Mouse (Mus musculus) neutrophil, adult 5-6 weeks (primary cell): ENCODE data around the gene Plce1. TPM values are rescaled to one million over a fixed set of nuclear protein-coding genes. Genes with fewer than 3 reads are reported as not detected.

Source experiments
- ATAC-seq: fragments of 151-379, 151-347 bp; 2 replicates; pipeline ENCODE4 v1.8.0; 2017; ENCODE audit warnings: mild to moderate bottlenecking, moderate TSS enrichment; ENCODE audit not compliant: insufficient number of reproducible peaks, poor library complexity, low FRiP score, severe bottlenecking; ENCODE audit errors: extremely low read depth
- total RNA-seq: library from RNA; stranded (forward); fragments of 200-1000 nt; gene quantifications from 2 replicates; pipeline ENCODE4 v1.2.3, GENCODE M21; 2017

Gene Plce1
- total RNA-seq, 1 experiment from 2014 or later: not detected

DNA sequence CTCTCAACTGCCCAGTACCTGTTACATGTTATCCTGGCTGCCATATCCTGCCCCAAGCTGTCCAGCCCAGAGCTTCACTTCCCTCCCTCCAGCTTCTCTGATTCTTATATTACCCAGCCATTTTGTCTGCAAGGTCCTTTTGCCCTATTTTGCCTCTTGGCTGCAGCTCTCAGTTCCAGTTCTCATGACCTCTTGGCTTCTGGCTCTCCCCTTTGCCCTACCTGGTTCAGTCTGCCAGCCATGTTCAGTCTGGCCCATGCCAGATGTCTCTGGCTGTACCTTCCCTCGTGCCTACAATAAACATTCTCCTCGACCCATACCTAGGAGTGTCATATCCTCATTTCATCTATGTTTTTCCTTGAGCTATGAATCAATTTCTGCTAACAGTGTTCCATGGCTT, 285.4 kb downstream of the Plce1 start:
- no peak for ATAC-seq

DNA sequence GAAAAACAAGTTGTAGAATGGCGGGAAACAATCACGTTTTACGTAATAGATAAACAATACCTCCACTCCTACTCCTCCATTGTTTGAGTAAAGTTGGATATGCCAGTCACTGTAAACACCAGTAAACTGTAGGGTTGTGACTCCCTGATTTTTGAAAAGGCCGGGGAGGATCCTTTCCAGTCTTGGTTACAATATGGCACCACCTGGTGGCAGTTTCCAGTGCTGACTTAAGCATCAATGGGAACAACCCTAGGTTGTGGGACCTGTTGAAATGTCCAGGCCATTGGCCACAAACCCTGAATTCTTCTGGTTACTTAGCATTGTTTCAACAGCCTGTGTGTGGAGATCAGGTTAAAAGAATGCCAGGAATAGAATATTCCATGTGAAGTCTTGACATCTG, 294.6 kb downstream of the Plce1 start:
- no peak for ATAC-seq

DNA sequence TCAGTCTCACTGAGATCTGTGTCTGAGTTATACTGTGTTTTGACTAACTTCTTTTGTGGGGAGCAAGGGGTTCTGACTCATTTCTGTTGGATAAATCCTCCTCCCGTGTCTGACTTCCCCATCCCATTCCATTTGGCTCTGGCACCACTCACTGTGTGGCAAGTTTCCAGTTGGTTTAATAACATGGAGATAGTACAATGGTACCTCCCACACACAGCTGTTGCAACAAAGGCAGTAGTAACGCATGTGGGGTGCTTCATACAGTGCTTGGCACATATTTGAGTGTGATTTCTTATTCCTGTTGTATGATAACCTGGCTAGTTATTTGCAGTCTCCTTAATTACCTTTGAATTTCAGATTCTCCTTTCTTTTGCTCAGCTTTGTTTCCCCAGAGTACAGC, 297.9 kb downstream of the Plce1 start:
- ATAC-seq: no peak

DNA sequence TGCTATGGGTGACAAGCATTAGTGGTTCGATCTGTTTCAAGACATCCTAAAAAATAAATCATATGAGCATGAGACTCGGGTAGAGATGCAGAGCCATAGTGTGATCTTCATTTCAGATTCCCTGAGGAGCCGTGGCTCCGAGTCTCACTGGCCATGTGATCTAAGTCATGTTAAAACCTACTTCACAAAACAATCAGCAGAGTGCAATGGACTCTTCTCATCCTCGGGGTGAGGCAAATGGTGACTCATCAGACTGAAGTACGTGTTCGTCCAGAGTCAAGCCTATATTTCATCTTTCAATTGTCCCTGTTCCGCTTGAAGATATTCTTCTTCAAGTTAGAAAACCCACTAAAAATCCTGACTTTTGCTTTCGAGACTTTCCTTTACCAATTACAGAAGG, 302.6 kb downstream of the Plce1 start:
- ATAC-seq: no peak

DNA sequence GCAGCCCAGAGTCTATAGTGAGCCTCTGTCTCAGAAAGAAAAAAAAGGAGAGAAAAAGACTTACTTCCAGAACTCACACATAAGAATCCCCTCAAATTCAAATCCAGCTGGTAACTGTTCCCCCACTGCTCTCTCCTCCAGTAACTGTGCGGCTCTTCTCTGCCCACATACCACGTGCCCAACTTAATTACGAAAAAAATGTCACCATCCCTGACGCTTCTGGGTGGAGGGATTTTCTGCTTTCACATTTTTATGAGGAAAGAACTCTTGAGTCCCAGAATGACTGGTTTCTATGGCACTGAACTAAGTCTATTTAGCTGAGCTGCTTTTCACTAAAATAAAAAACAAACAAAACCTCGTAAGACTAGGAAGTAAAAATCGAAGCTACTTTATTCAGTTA, 306.8 kb downstream of the Plce1 start:
- no peak for ATAC-seq

DNA sequence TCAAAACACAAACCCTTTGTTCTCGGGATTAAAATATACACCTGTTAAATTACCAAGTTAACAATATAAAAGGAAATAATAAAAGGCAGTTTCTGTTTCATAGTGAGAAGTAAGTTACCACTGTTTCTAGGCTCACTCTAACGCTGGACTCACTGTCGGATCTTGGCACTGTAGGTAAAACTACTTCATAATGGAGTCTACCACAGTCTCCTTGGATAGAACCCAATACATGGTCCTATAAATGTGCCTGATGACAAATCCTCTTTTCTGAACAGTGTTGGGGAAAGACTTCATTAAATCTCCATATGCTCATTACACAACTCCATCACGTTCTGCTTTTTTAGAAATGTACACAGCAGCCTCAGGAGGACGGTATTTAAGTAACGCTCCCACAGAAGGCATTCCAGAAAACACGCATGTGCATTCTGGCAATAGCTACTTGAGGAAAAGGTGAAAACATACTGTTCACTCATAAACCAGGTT, 312.7 kb downstream of the Plce1 start:
- no peak for ATAC-seq

DNA sequence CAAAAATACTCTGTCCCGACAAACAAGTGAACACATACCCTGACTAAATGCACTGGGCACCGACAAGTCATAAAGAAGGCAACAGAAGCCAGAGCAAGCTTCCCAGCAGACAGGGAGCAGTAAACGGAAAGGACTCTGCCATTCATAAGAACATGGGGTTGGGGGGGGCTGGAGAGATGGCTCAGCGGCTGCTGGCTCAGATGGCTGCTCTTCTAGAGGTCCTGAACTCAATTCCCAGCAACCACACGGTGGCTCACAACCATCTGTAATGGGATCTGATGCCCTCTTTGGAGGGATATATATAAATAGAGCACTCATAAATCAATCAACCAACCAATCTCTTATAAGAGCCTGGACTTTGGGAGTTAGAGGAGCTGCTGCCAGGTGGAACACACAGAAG, 315.6 kb downstream of the Plce1 start:
- ATAC-seq: no peak

DNA sequence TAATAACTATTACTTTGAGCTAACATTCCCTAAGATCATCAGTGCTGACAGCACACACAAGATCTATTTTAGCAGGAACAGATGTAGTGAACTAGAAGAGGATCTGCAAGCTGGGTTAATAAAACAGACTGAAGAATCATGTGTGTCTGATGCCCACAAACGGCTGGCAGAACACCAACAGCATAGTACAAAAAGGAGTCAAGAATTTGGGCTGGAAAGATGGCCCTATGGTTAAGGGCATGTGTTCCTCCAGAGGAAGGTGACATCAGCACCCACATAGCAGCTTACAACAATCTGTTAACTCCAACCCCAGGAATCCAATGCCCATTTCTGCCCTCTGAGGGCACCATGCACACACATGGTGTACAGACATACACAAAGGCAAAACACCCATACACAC, 317.4 kb downstream of the Plce1 start:
- no peak for ATAC-seq

DNA sequence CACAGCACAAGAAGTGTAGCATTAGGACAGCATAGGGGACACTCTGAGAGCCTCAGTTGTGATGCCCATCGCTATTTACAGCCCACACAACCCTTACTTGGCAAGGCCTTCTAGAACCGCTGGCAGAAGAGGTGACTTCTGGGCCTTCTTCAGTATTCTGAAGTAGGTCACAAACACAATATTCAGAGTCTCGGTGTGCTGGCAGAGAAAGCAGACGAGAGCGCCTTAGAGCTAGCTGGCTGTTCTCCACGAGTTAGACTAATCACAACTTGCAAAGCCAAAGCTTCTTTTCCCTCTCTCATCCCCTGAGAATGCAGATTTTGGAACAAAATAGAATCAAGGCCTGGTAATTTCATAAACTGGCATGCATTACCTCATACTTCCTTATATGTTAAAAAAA, 317.9 kb downstream of the Plce1 start:
- ATAC-seq: no peak

DNA sequence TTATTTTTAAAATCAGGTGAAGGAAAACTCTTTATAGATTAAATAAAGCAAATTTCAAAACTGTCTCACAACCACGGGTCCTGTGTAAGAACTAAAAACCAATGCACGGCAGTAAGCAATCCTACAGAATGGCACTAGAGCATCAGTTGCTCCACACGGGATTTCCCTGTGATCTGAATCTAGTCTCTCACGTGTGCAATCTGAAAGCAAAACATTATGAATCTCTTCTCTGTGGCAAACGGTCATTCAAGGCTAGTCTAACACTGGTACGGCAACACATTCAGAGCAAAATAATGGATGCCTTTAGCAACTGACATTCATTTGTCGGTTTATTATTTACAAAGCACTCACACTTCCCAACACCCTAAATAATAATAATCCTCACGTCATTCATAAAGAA, 337.3 kb downstream of the Plce1 start:
- ATAC-seq: no peak

DNA sequence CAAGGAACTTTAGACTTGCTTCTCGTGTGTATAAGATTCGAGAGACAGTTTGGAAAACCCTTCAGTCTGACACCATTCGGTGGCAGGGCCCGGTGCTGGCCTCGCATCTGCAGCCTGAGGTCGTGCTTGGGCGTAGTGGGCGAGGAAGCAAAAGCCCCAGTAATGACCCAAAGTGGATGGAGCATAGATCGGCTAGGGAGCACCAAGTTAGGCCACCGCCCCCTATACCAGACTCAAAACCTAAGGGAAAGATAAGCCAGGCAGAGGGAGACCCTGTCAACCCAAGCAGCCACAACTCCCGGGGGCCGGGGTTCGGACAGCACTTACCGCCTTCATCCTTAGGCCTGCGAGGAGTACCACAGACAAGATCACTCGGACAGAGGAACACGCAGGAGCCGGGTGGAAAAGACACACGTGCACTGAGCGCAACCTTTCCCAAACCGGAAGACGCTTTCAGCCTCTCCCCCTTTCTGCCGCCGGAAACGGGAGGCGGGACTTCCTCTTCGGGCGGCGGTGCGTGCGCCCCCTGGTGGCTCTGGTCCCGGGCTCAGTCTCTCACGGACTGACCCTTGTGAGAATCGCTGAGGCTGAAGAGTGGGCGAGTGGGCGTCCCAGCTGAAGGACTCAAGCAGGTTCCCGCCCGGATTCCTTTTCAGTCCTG, 338.0 kb downstream of the Plce1 start, which contains the start of gene Noc3l:
Noc3l (minus strand) TSS at position 472 of the 661 bp plus-strand sequence.
- peak; percentile 92 for ATAC-seq

DNA sequence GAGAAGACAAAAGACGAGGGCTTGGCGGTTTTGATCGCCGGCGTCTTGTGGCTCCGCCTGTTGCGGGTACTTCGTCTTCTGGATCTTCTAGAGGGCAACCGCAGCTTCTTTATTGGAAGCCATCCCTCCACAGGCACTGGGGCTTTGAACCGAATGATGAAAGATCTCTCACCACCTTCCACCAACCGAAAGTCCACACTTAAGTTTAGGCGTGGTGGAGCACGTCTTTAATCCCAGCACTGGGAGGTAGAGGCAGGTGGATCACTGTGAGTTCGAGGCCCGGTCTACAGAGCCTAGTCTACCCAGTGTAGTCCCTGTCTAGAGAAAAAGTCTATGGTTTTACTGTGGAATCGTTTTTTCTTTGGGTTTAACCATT, 338.5 kb downstream of the Plce1 start:
- ATAC-seq: no peak

DNA sequence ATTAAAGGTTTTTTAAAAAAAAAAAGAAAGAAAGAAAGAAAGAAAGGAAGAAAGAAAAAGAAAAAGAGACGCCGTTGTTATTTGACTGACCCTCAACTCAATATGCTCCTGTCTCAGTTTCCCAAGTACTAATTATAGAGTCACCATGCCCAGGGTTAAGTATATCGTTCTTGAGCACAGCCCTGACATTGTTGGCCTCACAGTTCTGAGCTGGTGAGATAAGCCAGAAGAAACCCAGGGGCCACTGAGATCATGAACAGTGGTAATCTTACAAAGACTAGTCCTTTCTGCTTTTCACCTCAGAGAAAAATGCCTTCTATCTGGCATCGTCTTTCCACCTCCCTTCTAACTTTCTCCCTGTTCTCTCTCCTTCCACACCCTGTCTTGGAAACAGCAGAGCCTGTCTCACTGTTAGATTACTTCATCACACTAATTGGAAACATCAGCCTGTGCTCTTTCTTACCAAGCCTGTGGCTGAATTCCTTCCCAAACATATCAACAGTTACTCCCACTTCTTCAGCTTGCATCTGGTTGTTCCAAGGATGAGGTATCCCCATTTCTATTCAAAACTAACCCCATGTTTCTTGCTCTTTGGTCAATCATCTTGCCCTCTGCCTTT, 339.4 kb downstream of the Plce1 start:
- no peak for ATAC-seq

DNA sequence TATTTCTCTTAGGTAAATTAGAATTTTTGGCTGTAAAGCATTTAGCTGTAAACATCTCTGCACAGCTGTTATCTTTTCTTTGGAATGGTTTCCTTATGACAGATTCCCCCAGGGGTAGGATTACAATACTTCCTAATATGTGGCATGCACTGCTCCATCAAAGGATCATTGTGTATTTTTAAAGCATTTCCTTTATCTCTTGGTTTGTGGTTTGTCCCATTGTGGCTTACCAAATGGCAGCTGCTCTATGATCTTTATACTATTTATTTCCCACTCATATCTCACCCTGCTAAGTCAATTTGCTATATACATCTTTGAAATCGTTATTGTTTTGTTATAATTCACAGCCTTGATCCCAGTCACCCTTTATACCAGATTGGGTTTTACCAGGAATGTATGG, 352.3 kb downstream of the Plce1 start:
- ATAC-seq: no peak

Other genes starting within 250 kb of the Plce1 start
- not detected in 2 replicates for gene Lgi1, start 216.6 kb upstream of the Plce1 start, total RNA-seq
- 1.1 and 2.1 TPM in 2 replicates for gene Slc35g1, start 85.1 kb upstream of the Plce1 start, total RNA-seq